Mouse (Mus musculus): ENCODE results near the gene Angptl4. TPM values are rescaled to one million over a fixed set of nuclear protein-coding genes. Genes with fewer than 3 reads are reported as not detected.

Angptl4 gene
- polyA plus RNA-seq, 1 experiment from 2014 or later, result 20.6 TPM

GRCm38 (mm10) chr17:33773871-33774572 lies 7.6 kb downstream of the Angptl4 start:
- Histone ChIP-seq H3K4me1 (ENCODE audit: control insufficient read depth, insufficient read depth, low read length) (no peaks in the 10 kb centered on the region), H3K27me3 (ENCODE audit: control insufficient read depth, insufficient read depth, low read length) (no peaks in the 10 kb centered on the region), H3K27ac (ENCODE audit: low read depth, low read length) (no peak overlapping the region), H3K4me2 (no peak overlapping the region), H3K36me3 (ENCODE audit: control insufficient read depth, insufficient read depth, low read length) (no peaks in the 10 kb centered on the region), H3K4me3 (ENCODE audit: low read depth, low read length) (no peak overlapping the region), H3K9ac (ENCODE audit: low read length) (no peak overlapping the region), H3K9me3 (ENCODE audit: control insufficient read depth, low read length) (no peaks in the 10 kb centered on the region)
- ATAC-seq (ENCODE audit: low FRiP score), result no peak
- no peak for DNase-seq (ENCODE audit: low spot score, missing footprints)
- WGBS, result 92% methylated on average over 6 of the region's 6 CpGs

GRCm38 (mm10) chr17:33773426-33773825 lies 8.2 kb downstream of the Angptl4 start:
- Histone ChIP-seq H3K4me2 (no peak overlapping the region), H3K9me3 (ENCODE audit: control insufficient read depth, low read length) (no peaks in the 10 kb centered on the region), H3K36me3 (ENCODE audit: control insufficient read depth, insufficient read depth, low read length) (no peaks in the 10 kb centered on the region), H3K4me3 (ENCODE audit: low read depth, low read length) (no peak overlapping the region), H3K4me1 (ENCODE audit: control insufficient read depth, insufficient read depth, low read length) (no peaks in the 10 kb centered on the region), H3K9ac (ENCODE audit: low read length) (no peak overlapping the region), H3K27me3 (ENCODE audit: control insufficient read depth, insufficient read depth, low read length) (no peaks in the 10 kb centered on the region), H3K27ac (ENCODE audit: low read depth, low read length) (no peak overlapping the region)
- DNase-seq (ENCODE audit: low spot score, missing footprints) (no peak), ATAC-seq (ENCODE audit: low FRiP score) (no peak)
- WGBS, result 79% methylated on average over 6 of the region's 6 CpGs

GRCm38 (mm10) chr17:33771617-33772016 lies 10.0 kb downstream of the Angptl4 start:
- H3K27ac ChIP-seq (ENCODE audit: low read depth, low read length), result no peak overlapping the region
- H3K4me1 ChIP-seq (ENCODE audit: control insufficient read depth, insufficient read depth, low read length), result no peaks in the 10 kb centered on the region
- H3K9ac ChIP-seq (ENCODE audit: low read length), result no peak overlapping the region
- no peaks in the 10 kb centered on the region for H3K9me3 ChIP-seq (ENCODE audit: control insufficient read depth, low read length)
- H3K4me3 ChIP-seq (ENCODE audit: low read depth, low read length), result no peak overlapping the region
- no peaks in the 10 kb centered on the region for H3K27me3 ChIP-seq (ENCODE audit: control insufficient read depth, insufficient read depth, low read length)
- ATAC-seq (ENCODE audit: low FRiP score) (no peak), DNase-seq (ENCODE audit: low spot score, missing footprints) (no peak)
- no peak overlapping the region for H3K4me2 ChIP-seq
- WGBS, result 94% methylated on average over 4 of the region's 4 CpGs
- no peaks in the 10 kb centered on the region for H3K36me3 ChIP-seq (ENCODE audit: control insufficient read depth, insufficient read depth, low read length)

- H3K4me1 ChIP-seq (ENCODE audit: control insufficient read depth, insufficient read depth, low read length), result no peaks in the 10 kb centered on the region
- no peak overlapping the region for H3K9ac ChIP-seq (ENCODE audit: low read length)
- H3K27me3 ChIP-seq (ENCODE audit: control insufficient read depth, insufficient read depth, low read length), result no peaks in the 10 kb centered on the region
- no peak overlapping the region for H3K4me3 ChIP-seq (ENCODE audit: low read depth, low read length)
- WGBS, result 87% methylated on average over 3 of the region's 3 CpGs
- no peak overlapping the region for H3K27ac ChIP-seq (ENCODE audit: low read depth, low read length)
- no peak overlapping the region for H3K4me2 ChIP-seq
- no peaks in the 10 kb centered on the region for H3K36me3 ChIP-seq (ENCODE audit: control insufficient read depth, insufficient read depth, low read length)
- no peaks in the 10 kb centered on the region for H3K9me3 ChIP-seq (ENCODE audit: control insufficient read depth, low read length)
- DNase-seq (ENCODE audit: low spot score, missing footprints), result no peak
- no peak for ATAC-seq (ENCODE audit: low FRiP score)
Observed at GRCm38 (mm10) chr17:33766389-33766788, 15.2 kb downstream of the Angptl4 start.

- Histone ChIP-seq H3K9me3 (ENCODE audit: control insufficient read depth, low read length) (no peaks in the 10 kb centered on the region), H3K27ac (ENCODE audit: low read depth, low read length) (peak within 1 kb of the TSS; percentile 98), H3K4me1 (ENCODE audit: control insufficient read depth, insufficient read depth, low read length) (peaks cover 29% of the 10 kb centered on the region), H3K36me3 (ENCODE audit: control insufficient read depth, insufficient read depth, low read length) (no peaks in the 10 kb centered on the region), H3K4me2 (peak within 1 kb of the TSS; percentile 80), H3K4me3 (ENCODE audit: low read depth, low read length) (peak within 1 kb of the TSS; percentile 83), H3K27me3 (ENCODE audit: control insufficient read depth, insufficient read depth, low read length) (no peaks in the 10 kb centered on the region), H3K9ac (ENCODE audit: low read length) (peak within 1 kb of the TSS; percentile 97)
- WGBS, result 3% methylated on average over 35 of the region's 35 CpGs
- DNase-seq (ENCODE audit: low spot score, missing footprints), result peak; percentile 100
- peak; percentile 99 for ATAC-seq (ENCODE audit: low FRiP score)
Observed at GRCm38 (mm10) chr17:33760255-33761165, 21.1 kb downstream of the Angptl4 start, which contains the start of gene Rab11b. TSS of gene Rab11b (minus strand) at chr17:33760530.

GRCm38 (mm10) chr17:33759767-33760254 lies 21.8 kb downstream of the Angptl4 start:
- Histone ChIP-seq H3K4me3 (ENCODE audit: low read depth, low read length) (peak overlapping the region; percentile 83), H3K4me2 (peak overlapping the region; percentile 80), H3K4me1 (ENCODE audit: control insufficient read depth, insufficient read depth, low read length) (peaks cover 29% of the 10 kb centered on the region), H3K27ac (ENCODE audit: low read depth, low read length) (peak overlapping the region; percentile 98), H3K27me3 (ENCODE audit: control insufficient read depth, insufficient read depth, low read length) (no peaks in the 10 kb centered on the region), H3K9me3 (ENCODE audit: control insufficient read depth, low read length) (no peaks in the 10 kb centered on the region), H3K36me3 (ENCODE audit: control insufficient read depth, insufficient read depth, low read length) (no peaks in the 10 kb centered on the region), H3K9ac (ENCODE audit: low read length) (peak overlapping the region; percentile 97)
- peak; percentile 88 for ATAC-seq (ENCODE audit: low FRiP score)
- DNase-seq (ENCODE audit: low spot score, missing footprints), result peak; percentile 98
- 0% methylated on average over 37 of the region's 38 CpGs for WGBS

GRCm38 (mm10) chr17:33757231-33757630 lies 24.4 kb downstream of the Angptl4 start:
- no peak overlapping the region for H3K4me3 ChIP-seq (ENCODE audit: low read depth, low read length)
- ATAC-seq (ENCODE audit: low FRiP score) (no peak), DNase-seq (ENCODE audit: low spot score, missing footprints) (no peak)
- H3K9ac ChIP-seq (ENCODE audit: low read length), result no peak overlapping the region
- no peaks in the 10 kb centered on the region for H3K9me3 ChIP-seq (ENCODE audit: control insufficient read depth, low read length)
- no peak overlapping the region for H3K4me2 ChIP-seq
- H3K4me1 ChIP-seq (ENCODE audit: control insufficient read depth, insufficient read depth, low read length), result peaks cover 29% of the 10 kb centered on the region
- no peaks in the 10 kb centered on the region for H3K36me3 ChIP-seq (ENCODE audit: control insufficient read depth, insufficient read depth, low read length)
- 69% methylated on average over 4 of the region's 4 CpGs for WGBS
- no peak overlapping the region for H3K27ac ChIP-seq (ENCODE audit: low read depth, low read length)
- no peaks in the 10 kb centered on the region for H3K27me3 ChIP-seq (ENCODE audit: control insufficient read depth, insufficient read depth, low read length)

- H3K27me3 ChIP-seq (ENCODE audit: control insufficient read depth, insufficient read depth, low read length), result no peaks in the 10 kb centered on the region
- no peaks in the 10 kb centered on the region for H3K9me3 ChIP-seq (ENCODE audit: control insufficient read depth, low read length)
- ATAC-seq (ENCODE audit: low FRiP score) (no peak), DNase-seq (ENCODE audit: low spot score, missing footprints) (no peak)
- 93% methylated on average over 3 of the region's 3 CpGs for WGBS
- no peak overlapping the region for H3K4me2 ChIP-seq
- H3K4me1 ChIP-seq (ENCODE audit: control insufficient read depth, insufficient read depth, low read length), result peaks cover 29% of the 10 kb centered on the region
- no peak overlapping the region; the same call in 1 of the 2 replicates for H3K9ac ChIP-seq (ENCODE audit: low read length)
- H3K36me3 ChIP-seq (ENCODE audit: control insufficient read depth, insufficient read depth, low read length), result no peaks in the 10 kb centered on the region
- no peak overlapping the region for H3K4me3 ChIP-seq (ENCODE audit: low read depth, low read length)
- H3K27ac ChIP-seq (ENCODE audit: low read depth, low read length), result no peak overlapping the region
Observed at GRCm38 (mm10) chr17:33756108-33756790, 25.4 kb downstream of the Angptl4 start.

Data from midbrain, embryonic 11.5 days (tissue).